Mouse (Mus musculus): ENCODE data around the gene Pml. TPM values are rescaled to one million over a fixed set of nuclear protein-coding genes. Genes with fewer than 3 reads are reported as not detected.

Pml gene
- polyA plus RNA-seq (2015; fragmentation: Illumina TruSeq; extraction: RNeasy Lipid Tissue Mini Kit (QIAGEN cat#74804); ENCODE audit: low read depth, low replicate concordance), result 8.1 TPM

GRCm38 (mm10) chr9:58249592-58250192 lies at the start of gene Pml:
TSS of gene Pml (minus strand) at chr9:58249786.

DNA sequence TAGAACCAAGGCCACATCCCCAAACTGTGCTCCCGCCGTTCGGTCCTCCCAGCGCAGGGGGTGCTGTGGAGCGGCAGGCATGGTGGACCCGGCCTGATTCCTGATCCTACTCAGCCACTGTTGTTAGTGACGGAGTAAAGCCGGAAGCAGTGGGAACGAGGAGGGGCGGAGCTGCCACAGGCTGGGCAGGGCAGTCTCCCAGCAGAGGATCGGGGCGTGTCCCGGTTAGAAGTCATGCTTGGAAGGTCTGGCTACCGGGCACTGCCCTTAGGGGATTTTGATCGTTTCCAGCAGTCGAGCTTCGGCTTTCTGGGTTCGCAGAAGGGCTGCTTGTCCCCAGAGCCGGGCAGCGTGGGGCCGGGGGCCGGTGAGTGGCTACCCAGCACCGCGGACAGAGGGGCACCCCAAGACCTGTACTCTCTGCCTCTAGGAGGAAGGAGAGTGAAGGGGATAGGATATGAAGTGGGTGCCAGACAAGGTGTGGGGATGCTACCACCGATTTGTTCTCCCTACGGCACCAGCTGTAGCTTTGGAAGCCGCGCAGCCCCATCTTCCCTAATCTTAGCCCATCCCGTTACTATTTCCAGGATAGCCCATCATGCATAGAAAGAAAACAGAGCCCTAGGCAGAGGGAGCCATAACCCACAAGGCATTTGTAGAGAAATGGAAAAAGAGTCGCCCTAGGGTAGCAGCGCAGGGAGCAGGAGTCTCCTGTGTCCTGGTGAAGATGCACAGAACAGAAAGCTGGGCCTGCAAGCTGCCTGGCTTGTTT lies 3.6 kb upstream of the Pml start, which contains the start of gene Stoml1:
TSS of gene Stoml1 (plus strand) at position 132 of the 772 bp plus-strand sequence.

GRCm38 (mm10) chr9:58203516-58204447 lies 45.8 kb downstream of the Pml start, which contains the start of the genes Islr and Islr2:
TSS of gene Islr (minus strand) at chr9:58204306.
TSS of gene Islr2 (minus strand) at chr9:58204319.

Other genes starting within 250 kb of the Pml start
- gene Cyp11a1, start 243.4 kb downstream of the Pml start, polyA plus RNA-seq (2015; fragmentation: Illumina TruSeq; extraction: RNeasy Lipid Tissue Mini Kit (QIAGEN cat#74804); ENCODE audit: low read depth, low replicate concordance), result 5.6 TPM
- gene Stra6, start 186.0 kb downstream of the Pml start, polyA plus RNA-seq (2015; fragmentation: Illumina TruSeq; extraction: RNeasy Lipid Tissue Mini Kit (QIAGEN cat#74804); ENCODE audit: low read depth, low replicate concordance), result 3.4 TPM
- 2.5 TPM for gene Ccdc33, start 131.0 kb downstream of the Pml start, polyA plus RNA-seq (2015; fragmentation: Illumina TruSeq; extraction: RNeasy Lipid Tissue Mini Kit (QIAGEN cat#74804); ENCODE audit: low read depth, low replicate concordance)
- gene Islr, start 45.5 kb downstream of the Pml start, polyA plus RNA-seq (2015; fragmentation: Illumina TruSeq; extraction: RNeasy Lipid Tissue Mini Kit (QIAGEN cat#74804); ENCODE audit: low read depth, low replicate concordance), result 12.1 TPM
- gene Islr2, start 45.5 kb downstream of the Pml start, polyA plus RNA-seq (2015; fragmentation: Illumina TruSeq; extraction: RNeasy Lipid Tissue Mini Kit (QIAGEN cat#74804); ENCODE audit: low read depth, low replicate concordance), result 34.3 TPM
- 76.6 TPM for gene Stoml1, start 3.4 kb upstream of the Pml start, polyA plus RNA-seq (2015; fragmentation: Illumina TruSeq; extraction: RNeasy Lipid Tissue Mini Kit (QIAGEN cat#74804); ENCODE audit: low read depth, low replicate concordance)
- gene Loxl1, start 63.4 kb upstream of the Pml start, polyA plus RNA-seq (2015; fragmentation: Illumina TruSeq; extraction: RNeasy Lipid Tissue Mini Kit (QIAGEN cat#74804); ENCODE audit: low read depth, low replicate concordance), result 1.4 TPM
- gene Tbc1d21, start 120.7 kb upstream of the Pml start, polyA plus RNA-seq (2015; fragmentation: Illumina TruSeq; extraction: RNeasy Lipid Tissue Mini Kit (QIAGEN cat#74804); ENCODE audit: low read depth, low replicate concordance), result not detected
- gene Insyn1, start 238.8 kb upstream of the Pml start, polyA plus RNA-seq (2015; fragmentation: Illumina TruSeq; extraction: RNeasy Lipid Tissue Mini Kit (QIAGEN cat#74804); ENCODE audit: low read depth, low replicate concordance), result 163 TPM

Data from brain, adult 10 weeks (tissue).